ENCODE assay signal across 10 mouse cellular contexts in the genomic region with DNA sequence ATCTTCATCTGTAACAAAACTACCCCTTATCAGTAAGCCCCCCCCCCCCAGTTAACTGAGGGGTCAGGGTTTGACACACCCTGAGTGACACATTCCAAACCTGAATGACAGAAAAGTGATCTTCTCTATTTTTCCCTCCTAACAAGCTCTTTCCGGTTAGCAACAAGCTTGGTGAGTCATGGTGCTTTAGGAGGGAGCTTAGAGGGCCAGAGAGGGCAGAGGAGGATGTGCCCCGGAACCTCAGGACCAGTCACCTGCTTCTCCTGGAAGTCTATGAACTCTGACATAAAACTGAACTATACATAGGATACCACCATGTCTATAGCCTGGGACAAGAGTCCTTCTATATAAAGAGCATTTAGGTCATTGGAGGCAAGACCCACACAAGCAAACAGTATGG. TPM values are rescaled to one million over a fixed set of nuclear protein-coding genes. Genes with fewer than 3 reads are reported as not detected.
DNase-seq lines count a peak whose midpoint lies in the region; ATAC-seq and TF ChIP-seq lines count a peak whose summit lies in the region.
"Had no signal": no experiment of that assay in that cellular context is flagged by ENCODE, and none has a peak within 500 bp of the region (broad histone marks: within the 10 kb centered on the region; RNA-seq: fewer than 3 reads in every experiment).

No protein-coding gene starts in this region.

- no peak for ATAC-seq in heart, embryonic 14.5 days (ENCODE audit: insufficient number of reproducible peaks, insufficient read depth, low FRiP score, low read depth)
- no peak for ATAC-seq in liver, embryonic 11.5 days (replicated peaks; ENCODE audit: low FRiP score)
- ATAC-seq in liver, postnatal 0 days: no peak
- ATAC-seq: forebrain, embryonic 16.5 days had no signal

- DNase-seq in heart, adult 9 months (ENCODE audit: low spot score in 2 of 2): no peak
- no peak for DNase-seq in liver, embryonic 11.5 days (ENCODE audit: low spot score)
- DNase-seq in liver, postnatal 0 days: no peak
- DNase-seq in thymus, postnatal 14 days: no peak
- DNase-seq: lung, adult 2 months; right cerebral cortex, adult 18-20 months had no signal

- no peaks in the 10 kb centered on the region for H3K27me3 ChIP-seq in heart, embryonic 14.5 days (ENCODE audit: control insufficient read depth, insufficient read depth, low read length)
- H3K27me3 ChIP-seq in liver, embryonic 11.5 days (replicated peaks; ENCODE audit: control insufficient read depth, insufficient read depth, low read length): no peaks in the 10 kb centered on the region
- H3K27me3 ChIP-seq in liver, postnatal 0 days (ENCODE audit: insufficient read depth, low read length): no peaks in the 10 kb centered on the region
- H3K27me3 ChIP-seq in small intestine, adult 2 months (ENCODE audit: control insufficient read depth, insufficient read depth, low read length): no peaks in the 10 kb centered on the region

- H3K9ac ChIP-seq in heart, embryonic 14.5 days (ENCODE audit: low read length): no peak overlapping the region
- no peak overlapping the region for H3K9ac ChIP-seq in liver, embryonic 11.5 days (ENCODE audit: low read depth, low read length)
- H3K9ac ChIP-seq in liver, postnatal 0 days (replicated peaks): no peak overlapping the region

- no peak overlapping the region for H3K4me3 ChIP-seq in heart, embryonic 14.5 days (ENCODE audit: control insufficient read depth in 1 of 2, insufficient read depth in 1 of 2, low read depth in 1 of 2, low read length in 2 of 2)
- H3K4me3 ChIP-seq in liver, embryonic 11.5 days (ENCODE audit: low read depth, low read length): no peak overlapping the region
- no peak overlapping the region for H3K4me3 ChIP-seq in liver, postnatal 0 days (ENCODE audit: low read depth, low read length)
- H3K4me3 ChIP-seq in embryonic fibroblast, embryonic 13.5 days (ENCODE audit: insufficient read depth, low read length): no peak overlapping the region
- no peak overlapping the region for H3K4me3 ChIP-seq in small intestine, adult 2 months (ENCODE audit: low read depth, low read length)

- no peak for TF ChIP-seq POLR2A in embryonic fibroblast, embryonic 13.5 days (IDR thresholded peaks at IDR 0.05; ENCODE audit: low read depth, low read length)
- TF ChIP-seq POLR2A in small intestine, adult 2 months (IDR thresholded peaks at IDR 0.05; ENCODE audit: low read depth, low read length): no peak

- no peaks in the 10 kb centered on the region for H3K9me3 ChIP-seq in heart, embryonic 14.5 days (ENCODE audit: control insufficient read depth, low read length)
- no peaks in the 10 kb centered on the region; the same call in 1 of the 2 replicates for H3K9me3 ChIP-seq in liver, embryonic 11.5 days (ENCODE audit: control insufficient read depth, low read length)
- H3K9me3 ChIP-seq in liver, postnatal 0 days (ENCODE audit: low read length): no peaks in the 10 kb centered on the region

- peaks cover 20 to 44% of the 10 kb centered on the region in 2 experiments for H3K4me1 ChIP-seq in heart, embryonic 14.5 days (ENCODE audit: control insufficient read depth in 2 of 2, insufficient read depth in 2 of 2, low read length in 2 of 2)
- peaks cover 10% of the 10 kb centered on the region for H3K4me1 ChIP-seq in liver, embryonic 11.5 days (replicated peaks; ENCODE audit: control insufficient read depth, insufficient read depth, low read length)
- peaks cover 20% of the 10 kb centered on the region for H3K4me1 ChIP-seq in liver, postnatal 0 days (ENCODE audit: insufficient read depth)
- H3K4me1 ChIP-seq in embryonic fibroblast, embryonic 13.5 days (ENCODE audit: control insufficient read depth, insufficient read depth, low read length): peaks cover 24% of the 10 kb centered on the region
- peaks cover 19% of the 10 kb centered on the region; the same call in 1 of the 2 replicates for H3K4me1 ChIP-seq in small intestine, adult 2 months (ENCODE audit: control insufficient read depth, insufficient read depth, insufficient read length, low read length)

- no peak for TF ChIP-seq CTCF in liver, postnatal 0 days (IDR thresholded peaks at IDR 0.05; ENCODE audit: low read depth)
- TF ChIP-seq CTCF in embryonic fibroblast, embryonic 13.5 days (IDR thresholded peaks at IDR 0.05; ENCODE audit: borderline replicate concordance, insufficient read depth, low read length): no peak
- no peak for TF ChIP-seq CTCF in small intestine, adult 2 months (IDR thresholded peaks at IDR 0.05; ENCODE audit: extremely low read depth, insufficient read length, insufficient replicate concordance, low read depth, low read length)

- H3K36me3 ChIP-seq in heart, embryonic 14.5 days (ENCODE audit: control insufficient read depth, insufficient read depth, low read length): no peaks in the 10 kb centered on the region
- no peaks in the 10 kb centered on the region for H3K36me3 ChIP-seq in liver, embryonic 11.5 days (ENCODE audit: control insufficient read depth, insufficient read depth, low read length)
- no peaks in the 10 kb centered on the region for H3K36me3 ChIP-seq in liver, postnatal 0 days (replicated peaks; ENCODE audit: insufficient read depth, low read length)
- no peaks in the 10 kb centered on the region for H3K36me3 ChIP-seq in small intestine, adult 2 months (ENCODE audit: control insufficient read depth, insufficient read depth, low read length)

- TF ChIP-seq EP300 in liver, postnatal 0 days (IDR thresholded peaks at IDR 0.05; ENCODE audit: low read depth): no peak

- WGBS in heart, embryonic 14.5 days: 50% methylated on average over 2 of the region's 2 CpGs
- WGBS in liver, embryonic 11.5 days: 69% methylated on average over 2 of the region's 2 CpGs
- 66% methylated on average over 2 of the region's 2 CpGs for WGBS in liver, postnatal 0 days (ENCODE audit: insufficient replicate concordance)
- 17% methylated on average over 2 of the region's 2 CpGs for WGBS in small intestine, adult 2 months

- H3K27ac ChIP-seq in heart, embryonic 14.5 days (replicated peaks in 1 of 2; ENCODE audit: control insufficient read depth in 1 of 2, insufficient read depth in 1 of 2, low read depth in 2 of 2, low read length in 2 of 2): peak overlapping the region; percentile 11 to 61; a peak in 3 of 4 replicates
- H3K27ac ChIP-seq in liver, embryonic 11.5 days (ENCODE audit: low read depth, low read length): peak overlapping the region; percentile 36
- H3K27ac ChIP-seq in liver, postnatal 0 days (ENCODE audit: low read depth): no peak overlapping the region
- peak overlapping the region; percentile 84 for H3K27ac ChIP-seq in embryonic fibroblast, embryonic 13.5 days (ENCODE audit: insufficient read depth, low read length)
- peak overlapping the region; percentile 14 for H3K27ac ChIP-seq in small intestine, adult 2 months (ENCODE audit: insufficient read depth, low read depth, low read length)

- H3K4me2 ChIP-seq in heart, embryonic 14.5 days (ENCODE audit: low read length): no peak overlapping the region
- H3K4me2 ChIP-seq in liver, embryonic 11.5 days: 0 out of 2 replicates have a peak overlapping the region, but pooled peaks have one; percentile 6
- no peak overlapping the region for H3K4me2 ChIP-seq in liver, postnatal 0 days (ENCODE audit: low read depth, low read length)

RNA-seq across cellular contexts. Expression of a gene that starts 44.6 kb away (rescaled TPM):
- polyA plus RNA-seq in heart, embryonic 14.5 days (2014; fragmentation: Nextera tagmentation; extraction: Ambion mirVana): 22.5 and 25.7 TPM in 2 replicates
- polyA plus RNA-seq in liver, embryonic 11.5 days (2014; fragmentation: Nextera tagmentation; extraction: Ambion mirVana): 12.6 and 12.8 TPM in 2 replicates
- 3.0 and 3.6 TPM in 2 replicates for polyA plus RNA-seq in liver, postnatal 0 days (2015; fragmentation: Nextera tagmentation; extraction: Ambion mirVana)
- 30.3 and 36.2 TPM in 2 replicates for polyA plus RNA-seq in embryonic fibroblast, embryonic 13.5 days (2011; ENCODE audit: insufficient read length, low read depth, missing spikeins)
- 73.6 and 152 TPM in 2 replicates for polyA plus RNA-seq in small intestine, adult 2 months (2012; rRNA removed)

RNA-seq across cellular contexts. Expression of a gene that starts 45.1 kb away (rescaled TPM):
- polyA plus RNA-seq in heart, embryonic 14.5 days (2014; fragmentation: Nextera tagmentation; extraction: Ambion mirVana): 1.8 and 3.3 TPM in 2 replicates
- polyA plus RNA-seq in liver, embryonic 11.5 days (2014; fragmentation: Nextera tagmentation; extraction: Ambion mirVana): 1.3 and 1.6 TPM in 2 replicates
- 0.54 and 0.56 TPM in 2 replicates for polyA plus RNA-seq in liver, postnatal 0 days (2015; fragmentation: Nextera tagmentation; extraction: Ambion mirVana)
- 0.48 and 0.53 TPM in 2 replicates for polyA plus RNA-seq in embryonic fibroblast, embryonic 13.5 days (2011; ENCODE audit: insufficient read length, low read depth, missing spikeins)
- 0.30 and 0.33 TPM in 2 replicates for polyA plus RNA-seq in small intestine, adult 2 months (2012; rRNA removed)
